ENCODE assay signal across 20 mouse cellular contexts in the genomic region with DNA sequence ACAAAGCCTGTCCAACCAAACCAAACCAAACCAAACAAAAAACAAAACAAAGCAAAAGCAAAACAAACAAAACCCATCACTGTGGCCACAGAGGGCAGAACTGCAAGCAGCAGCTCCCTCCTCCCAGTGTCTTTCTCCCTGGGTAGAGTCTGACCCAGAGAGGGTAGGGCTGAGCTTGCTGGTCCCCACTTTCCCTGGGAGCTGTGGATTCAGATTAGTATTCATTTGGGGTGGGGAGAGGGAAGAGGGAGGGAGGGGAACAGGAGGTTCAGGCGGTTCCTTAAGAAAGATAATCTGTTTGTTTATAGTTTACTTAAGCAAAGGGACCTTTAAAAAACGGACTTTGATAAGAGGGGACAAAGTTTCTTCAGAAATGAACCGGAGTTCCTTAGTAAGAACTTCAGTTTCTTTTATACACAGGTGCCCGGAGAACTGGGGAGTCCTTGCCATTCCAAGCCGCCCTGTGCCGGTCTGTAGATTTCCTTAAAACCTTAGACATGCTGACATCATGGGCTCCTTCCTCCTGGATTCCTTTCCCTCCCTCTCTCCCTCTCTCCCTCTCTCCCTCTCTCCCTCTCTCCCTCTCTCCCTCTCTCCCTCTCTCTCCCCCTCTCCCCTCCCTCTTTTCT. TPM values are rescaled to one million over a fixed set of nuclear protein-coding genes. Genes with fewer than 3 reads are reported as not detected.
DNase-seq lines count a peak whose midpoint lies in the region; ATAC-seq and TF ChIP-seq lines count a peak whose summit lies in the region.
"Had no signal": no experiment of that assay in that cellular context is flagged by ENCODE, and none has a peak within 500 bp of the region (broad histone marks: within the 10 kb centered on the region; RNA-seq: fewer than 3 reads in every experiment).

TSS of gene Kcnj15 (plus strand) at position 293 of the 629 bp plus-strand sequence.

- H3K9me3 ChIP-seq in embryonic facial prominence, embryonic 12.5 days, result no peaks in the 10 kb centered on the region
- no peaks in the 10 kb centered on the region for H3K9me3 ChIP-seq in embryonic facial prominence, embryonic 10.5 days
- H3K9me3 ChIP-seq in limb, embryonic 12.5 days, result no peaks in the 10 kb centered on the region
- H3K9me3 ChIP-seq in limb, embryonic 10.5 days (replicated peaks), result no peaks in the 10 kb centered on the region
- no peaks in the 10 kb centered on the region for H3K9me3 ChIP-seq in midbrain, embryonic 16.5 days (replicated peaks; ENCODE audit: control insufficient read depth, low read length, poor library complexity, severe bottlenecking)
- H3K9me3 ChIP-seq: forebrain, embryonic 10.5 days; heart, embryonic 12.5 days; midbrain, embryonic 10.5 days had no signal

- DNase-seq in embryonic facial prominence, embryonic 10.5 days (ENCODE audit: low spot score), result no peak
- no peak for DNase-seq in limb, embryonic 10.5 days (ENCODE audit: low spot score)
- DNase-seq in thymus, adult 2 months, result no peak
- no peak for DNase-seq in thymus, adult 18-20 months
- DNase-seq in layer of hippocampus, adult 2 months (ENCODE audit: low spot score in 2 of 2), result no peak
- DNase-seq: adrenal gland, adult 8-10 months; cerebellum, adult 9-10 months; forebrain, postnatal 0 days; heart, postnatal 14 days; liver, postnatal 0 days; retina, postnatal 1 day; thymus, postnatal 4 days had no signal

- H3K4me1 ChIP-seq in embryonic facial prominence, embryonic 12.5 days, result peaks cover 21% of the 10 kb centered on the region
- peaks cover 44% of the 10 kb centered on the region for H3K4me1 ChIP-seq in embryonic facial prominence, embryonic 10.5 days
- H3K4me1 ChIP-seq in limb, embryonic 12.5 days (replicated peaks), result peaks cover 44% of the 10 kb centered on the region
- H3K4me1 ChIP-seq in limb, embryonic 10.5 days, result peaks cover 46% of the 10 kb centered on the region
- peaks cover 20% of the 10 kb centered on the region for H3K4me1 ChIP-seq in thymus, adult 2 months (replicated peaks; ENCODE audit: control insufficient read depth, insufficient read depth, low read length)
- H3K4me1 ChIP-seq in midbrain, embryonic 16.5 days (ENCODE audit: control insufficient read depth, insufficient read depth, low read length), result no peaks in the 10 kb centered on the region
- H3K4me1 ChIP-seq: heart, embryonic 12.5 days; midbrain, embryonic 10.5 days had no signal

- no peak for TF ChIP-seq POLR2A in thymus, adult 2 months (IDR thresholded peaks at IDR 0.05; ENCODE audit: control insufficient read depth, extremely low read depth, insufficient read depth, low read length, poor library complexity)

- ATAC-seq in embryonic facial prominence, embryonic 12.5 days (ENCODE audit: insufficient number of reproducible peaks, insufficient read depth, low FRiP score, low TSS enrichment), result no peak
- no peak for ATAC-seq in limb, embryonic 12.5 days (ENCODE audit: insufficient number of reproducible peaks, insufficient read depth, low FRiP score, low TSS enrichment, low read depth)
- no peak for ATAC-seq in midbrain, embryonic 16.5 days
- ATAC-seq: forebrain, postnatal 0 days; liver, postnatal 0 days had no signal

- no peak within 1 kb of the TSS for H3K9ac ChIP-seq in embryonic facial prominence, embryonic 12.5 days
- H3K9ac ChIP-seq in limb, embryonic 12.5 days (replicated peaks), result no peak within 1 kb of the TSS
- H3K9ac ChIP-seq in midbrain, embryonic 16.5 days (ENCODE audit: low read depth, low read length), result no peak within 1 kb of the TSS
- H3K9ac ChIP-seq: forebrain, postnatal 0 days; heart, embryonic 12.5 days; hindbrain, embryonic 14.5 days; liver, postnatal 0 days had no signal

- 28% methylated on average over 6 of the region's 6 CpGs for WGBS in embryonic facial prominence, embryonic 12.5 days
- 28% methylated on average over 6 of the region's 6 CpGs for WGBS in embryonic facial prominence, embryonic 10.5 days
- WGBS in limb, embryonic 12.5 days, result 24% methylated on average over 6 of the region's 6 CpGs
- 22% methylated on average over 6 of the region's 6 CpGs for WGBS in limb, embryonic 10.5 days
- 87% methylated on average over 6 of the region's 6 CpGs for WGBS in thymus, adult 2 months
- WGBS in midbrain, embryonic 16.5 days, result 25% methylated on average over 6 of the region's 6 CpGs

- H3K4me3 ChIP-seq in embryonic facial prominence, embryonic 12.5 days, result no peak within 1 kb of the TSS
- no peak within 1 kb of the TSS for H3K4me3 ChIP-seq in embryonic facial prominence, embryonic 10.5 days
- H3K4me3 ChIP-seq in limb, embryonic 12.5 days (replicated peaks), result no peak within 1 kb of the TSS
- no peak within 1 kb of the TSS for H3K4me3 ChIP-seq in limb, embryonic 10.5 days
- no peak within 1 kb of the TSS for H3K4me3 ChIP-seq in thymus, adult 2 months (ENCODE audit: control insufficient read depth, insufficient read depth, low read length)
- no peak within 1 kb of the TSS for H3K4me3 ChIP-seq in layer of hippocampus, adult 2 months
- no peak within 1 kb of the TSS for H3K4me3 ChIP-seq in midbrain, embryonic 16.5 days (ENCODE audit: low read depth, low read length)
- H3K4me3 ChIP-seq: forebrain, embryonic 10.5 days; heart, embryonic 12.5 days; midbrain, embryonic 10.5 days had no signal

- no peak for TF ChIP-seq CTCF in thymus, adult 2 months (IDR thresholded peaks at IDR 0.05; ENCODE audit: borderline replicate concordance, control insufficient read depth, extremely low read depth, insufficient read depth, low read length, poor library complexity)
- TF ChIP-seq CTCF in layer of hippocampus, adult 2 months (conservative IDR thresholded peaks at IDR 0.05), result no peak

- no peaks in the 10 kb centered on the region for H3K36me3 ChIP-seq in embryonic facial prominence, embryonic 12.5 days
- no peaks in the 10 kb centered on the region for H3K36me3 ChIP-seq in embryonic facial prominence, embryonic 10.5 days (replicated peaks)
- no peaks in the 10 kb centered on the region for H3K36me3 ChIP-seq in limb, embryonic 12.5 days
- no peaks in the 10 kb centered on the region for H3K36me3 ChIP-seq in limb, embryonic 10.5 days
- H3K36me3 ChIP-seq in thymus, adult 2 months (ENCODE audit: control insufficient read depth, insufficient read depth, low read length), result no peaks in the 10 kb centered on the region
- no peaks in the 10 kb centered on the region for H3K36me3 ChIP-seq in midbrain, embryonic 16.5 days (ENCODE audit: control insufficient read depth, insufficient read depth, low read length)
- H3K36me3 ChIP-seq: forebrain, embryonic 10.5 days; heart, embryonic 12.5 days; midbrain, embryonic 10.5 days had no signal

- H3K27ac ChIP-seq in embryonic facial prominence, embryonic 12.5 days, result 0 out of 2 replicates have a peak within 1 kb of the TSS, but pooled peaks have one; percentile 46
- H3K27ac ChIP-seq in embryonic facial prominence, embryonic 10.5 days (replicated peaks), result no peak within 1 kb of the TSS
- no peak within 1 kb of the TSS for H3K27ac ChIP-seq in limb, embryonic 12.5 days
- no peak within 1 kb of the TSS for H3K27ac ChIP-seq in limb, embryonic 10.5 days
- no peak within 1 kb of the TSS for H3K27ac ChIP-seq in thymus, adult 2 months (ENCODE audit: control insufficient read depth, insufficient read depth, low read length)
- no peak within 1 kb of the TSS for H3K27ac ChIP-seq in layer of hippocampus, adult 2 months
- no peak within 1 kb of the TSS for H3K27ac ChIP-seq in midbrain, embryonic 16.5 days (ENCODE audit: low read length)
- H3K27ac ChIP-seq: forebrain, embryonic 10.5 days; hindbrain, embryonic 14.5 days; midbrain, embryonic 10.5 days had no signal

- H3K27me3 ChIP-seq in embryonic facial prominence, embryonic 12.5 days, result no peaks in the 10 kb centered on the region
- peaks cover 5% of the 10 kb centered on the region; the same call in 1 of the 2 replicates for H3K27me3 ChIP-seq in embryonic facial prominence, embryonic 10.5 days (replicated peaks; ENCODE audit: low read depth, poor library complexity, severe bottlenecking)
- H3K27me3 ChIP-seq in limb, embryonic 12.5 days, result peaks cover 21% of the 10 kb centered on the region
- H3K27me3 ChIP-seq in limb, embryonic 10.5 days (ENCODE audit: low read depth, poor library complexity, severe bottlenecking), result peaks cover 26% of the 10 kb centered on the region
- H3K27me3 ChIP-seq in thymus, adult 2 months (ENCODE audit: control insufficient read depth, insufficient read depth, low read length), result no peaks in the 10 kb centered on the region
- no peaks in the 10 kb centered on the region for H3K27me3 ChIP-seq in midbrain, embryonic 16.5 days (ENCODE audit: control insufficient read depth, insufficient read depth, low read depth, low read length)
- H3K27me3 ChIP-seq: heart, embryonic 12.5 days had no signal

- H3K4me2 ChIP-seq in embryonic facial prominence, embryonic 12.5 days (replicated peaks), result no peak within 1 kb of the TSS
- peak within 1 kb of the TSS; percentile 34 for H3K4me2 ChIP-seq in limb, embryonic 12.5 days
- H3K4me2 ChIP-seq in midbrain, embryonic 16.5 days (ENCODE audit: low read length), result no peak within 1 kb of the TSS
- H3K4me2 ChIP-seq: heart, embryonic 12.5 days; hindbrain, embryonic 14.5 days had no signal

RNA-seq across cellular contexts. Expression of gene Kcnj15, which starts in this region (rescaled TPM):
- 0.41 and 0.51 TPM in 2 replicates for polyA plus RNA-seq in embryonic facial prominence, embryonic 12.5 days (2016; fragmentation: Nextera tagmentation; extraction: Ambion mirVana)
- 0.33 and 0.45 TPM in 2 replicates for polyA plus RNA-seq in embryonic facial prominence, embryonic 10.5 days (2016; fragmentation: Nextera tagmentation; extraction: Ambion mirVana)
- polyA plus RNA-seq in limb, embryonic 12.5 days (2016; fragmentation: Nextera tagmentation; extraction: Ambion mirVana), result 0.45 and 0.53 TPM in 2 replicates
- polyA plus RNA-seq in limb, embryonic 10.5 days (2016; fragmentation: Nextera tagmentation; extraction: Ambion mirVana), result 0.49 and 0.69 TPM in 2 replicates
- polyA plus RNA-seq in thymus, adult 2 months (2012; rRNA removed), result 7.3 and 12.5 TPM in 2 replicates
- under 1 TPM; 0.08 to 0.34 TPM for total RNA-seq in layer of hippocampus, adult 2 months (2021)
- polyA plus RNA-seq in midbrain, embryonic 16.5 days (2015; fragmentation: Nextera tagmentation; extraction: Ambion mirVana), result 0.05 and 0.07 TPM in 2 replicates
- total RNA-seq: common myeloid progenitor, adult 5-6 weeks had no signal
